Mouse (Mus musculus) inflammation-experienced regulatory T-cells (primary cell): ENCODE measurements around the gene Rab22a. TPM values are rescaled to one million over a fixed set of nuclear protein-coding genes. Genes with fewer than 3 reads are reported as not detected.

Experiments used
- polyA plus RNA-seq, 2 experiments: library from polyadenylated mRNA; unstranded; fragments of 100-300 nt; shearing (Covaris generic); gene quantifications; one replicate each; pipeline ENCODE4 v1.2.1; 2017

Gene Rab22a
- polyA plus RNA-seq = 10 to 100 TPM; 43.9 to 44.1 TPM

GRCm38 (mm10) chr2:173659057-173659925 lies at the start of gene Rab22a:
TSS of gene Rab22a (plus strand) at chr2:173659760.

GRCm38 (mm10) chr2:173719115-173719514 lies 59.6 kb downstream of the Rab22a start, which contains the start of gene 1700010B08Rik:
TSS of gene 1700010B08Rik (plus strand) at chr2:173719415.

GRCm38 (mm10) chr2:173737222-173737989 lies 77.8 kb downstream of the Rab22a start, which contains the start of gene Vapb:
TSS of gene Vapb (plus strand) at chr2:173737511.

Other genes with a start within 250 kb of the Rab22a start
- not detected for gene 1700021F07Rik, start 137.2 kb upstream of the Rab22a start, polyA plus RNA-seq
- under 1 TPM in 1 of 2 experiments, not detected in 1; 0.58 TPM for gene Ankrd60, start 81.4 kb upstream of the Rab22a start, polyA plus RNA-seq
- 1 to 10 TPM in 1 of 2 experiments, not detected in 1; 1.1 TPM for gene 1700010B08Rik, start 59.7 kb downstream of the Rab22a start, polyA plus RNA-seq
- 10 to 100 TPM; 36.1 to 41.4 TPM for gene Vapb, start 77.8 kb downstream of the Rab22a start, polyA plus RNA-seq